Mouse (Mus musculus) lung, postnatal 10 days (tissue): Measurements from ENCODE around the gene Ndufaf4.
"Not testable (repeated sequence)": the region's sequence is repeated elsewhere in the genome, so short reads cannot be mapped to it uniquely, and the experiment has no call there.

Experiments
- DNase-seq: peaks from one replicate; pipeline ENCODE4 v3.0.0; 2021

Ndufaf4 gene

GRCm38 (mm10) chr4:24897851-24898515 is at the start of gene Ndufaf4:
Gene Ndufaf4, plus strand, starts transcription at chr4:24898083.
- peak; percentile 97 for DNase-seq

GRCm38 (mm10) chr4:24850401-24851325 is 47.2 kb upstream of the Ndufaf4 start, which contains the start of gene Klhl32:
Gene Klhl32, minus strand, starts transcription at chr4:24851124.
- DNase-seq = peak; percentile 64

- DNase-seq = no peak
Observed at GRCm38 (mm10) chr4:24865691-24866090, 32.2 kb upstream of the Ndufaf4 start.

- no peak for DNase-seq
Observed at GRCm38 (mm10) chr4:24869230-24869629, 28.7 kb upstream of the Ndufaf4 start.

GRCm38 (mm10) chr4:24889386-24889785 is 8.5 kb upstream of the Ndufaf4 start:
- DNase-seq = not testable (repeated sequence)

GRCm38 (mm10) chr4:24892293-24892692 is 5.6 kb upstream of the Ndufaf4 start:
- DNase-seq = not testable (repeated sequence)

- DNase-seq = no peak
Observed at GRCm38 (mm10) chr4:24894625-24895024, 3.3 kb upstream of the Ndufaf4 start.

GRCm38 (mm10) chr4:24896829-24897228 is 1.1 kb upstream of the Ndufaf4 start:
- peak; percentile 51 for DNase-seq

- DNase-seq = no peak
Observed at GRCm38 (mm10) chr4:24897351-24897750, 532 bp upstream of the Ndufaf4 start.

GRCm38 (mm10) chr4:24898636-24899035 is 753 bp downstream of the Ndufaf4 start:
- no peak for DNase-seq

- no peak for DNase-seq
Observed at GRCm38 (mm10) chr4:24899146-24899545, 1.3 kb downstream of the Ndufaf4 start.

- DNase-seq = no peak
Observed at GRCm38 (mm10) chr4:24907745-24908144, 9.9 kb downstream of the Ndufaf4 start.

GRCm38 (mm10) chr4:24915631-24916030 is 17.7 kb downstream of the Ndufaf4 start:
- no peak for DNase-seq

GRCm38 (mm10) chr4:24920006-24920577 is 22.2 kb downstream of the Ndufaf4 start:
- no peak for DNase-seq

- DNase-seq = no peak
Observed at GRCm38 (mm10) chr4:24924726-24925125, 26.8 kb downstream of the Ndufaf4 start.

GRCm38 (mm10) chr4:24928260-24928780 is 30.4 kb downstream of the Ndufaf4 start:
- DNase-seq = no peak

GRCm38 (mm10) chr4:24928926-24929325 is 31.0 kb downstream of the Ndufaf4 start:
- no peak for DNase-seq

GRCm38 (mm10) chr4:24942728-24943424 is 45.0 kb downstream of the Ndufaf4 start:
- no peak for DNase-seq
